Mouse (Mus musculus): ENCODE measurements around the gene Sox9. TPM values are rescaled to one million over a fixed set of nuclear protein-coding genes. Genes with fewer than 3 reads are reported as not detected.

The Sox9 gene
- polyA plus RNA-seq (2015; fragmentation: Nextera tagmentation; extraction: Ambion mirVana) = 35.1 and 38.8 TPM in 2 replicates

DNA sequence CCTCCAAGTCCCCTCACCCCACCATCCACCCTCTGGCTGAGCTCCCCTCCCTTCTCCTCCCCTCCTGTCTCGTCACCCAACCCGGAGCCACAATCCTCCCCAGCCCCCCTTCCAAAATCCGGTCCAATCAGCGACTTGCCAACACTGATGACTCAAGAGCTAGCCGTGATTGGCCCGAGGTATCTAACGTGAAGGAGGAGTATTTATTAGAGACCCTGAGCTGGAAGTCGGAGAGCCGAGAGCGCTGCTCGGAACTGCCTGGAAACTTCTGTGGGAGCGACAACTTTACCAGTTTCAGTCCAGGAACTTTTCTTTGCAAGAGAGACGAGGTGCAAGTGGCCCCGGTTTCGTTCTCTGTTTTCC is at the start of gene Sox9:
TSS of gene Sox9 (plus strand) at position 231 of the 363 bp plus-strand sequence.
- H3K27me3 ChIP-seq (replicated peaks) = peaks cover 19% of the 10 kb centered on the region; the same call in 1 of the 2 replicates
- peak within 1 kb of the TSS; percentile 68 for H3K4me3 ChIP-seq (replicated peaks)
- peak within 1 kb of the TSS; percentile 66 for H3K9ac ChIP-seq (replicated peaks)
- ATAC-seq (ENCODE audit: low FRiP score) = peak; percentile 80
- WGBS = under 1% methylated on average over 15 of the region's 15 CpGs
- H3K4me2 ChIP-seq = peak within 1 kb of the TSS; percentile 92
- no peaks in the 10 kb centered on the region for H3K9me3 ChIP-seq (replicated peaks)
- H3K4me1 ChIP-seq = peaks cover 57% of the 10 kb centered on the region
- H3K36me3 ChIP-seq = no peaks in the 10 kb centered on the region
- H3K27ac ChIP-seq (replicated peaks) = peak within 1 kb of the TSS; percentile 84

DNA sequence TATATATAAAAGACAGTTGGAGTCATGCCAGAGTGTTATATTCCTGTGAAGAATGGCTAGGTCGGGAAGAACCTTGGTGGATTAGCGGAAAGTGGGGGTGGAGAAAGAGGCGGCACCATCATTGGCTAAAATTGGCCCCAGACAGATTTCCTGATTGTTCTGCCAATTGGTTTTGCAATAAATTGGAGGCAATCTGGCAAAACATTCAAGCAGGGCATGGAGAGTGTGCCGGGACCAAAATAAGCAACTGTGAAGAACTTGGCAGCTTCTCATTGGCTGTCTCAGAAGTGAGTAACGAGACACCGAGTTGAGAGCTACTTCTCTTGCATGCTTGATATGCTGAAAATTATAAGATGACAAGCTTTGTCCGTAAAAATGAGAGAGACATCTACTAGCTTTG is 49.6 kb upstream of the Sox9 start:
- Histone ChIP-seq H3K27ac (replicated peaks) (no peak overlapping the region), H3K9ac (replicated peaks) (no peak overlapping the region), H3K36me3 (no peaks in the 10 kb centered on the region), H3K27me3 (replicated peaks) (no peaks in the 10 kb centered on the region), H3K9me3 (replicated peaks) (no peaks in the 10 kb centered on the region), H3K4me2 (no peak overlapping the region), H3K4me1 (no peaks in the 10 kb centered on the region), H3K4me3 (replicated peaks) (no peak overlapping the region)
- WGBS = 78% methylated on average over 7 of the region's 7 CpGs
- ATAC-seq (ENCODE audit: low FRiP score) = no peak

DNA sequence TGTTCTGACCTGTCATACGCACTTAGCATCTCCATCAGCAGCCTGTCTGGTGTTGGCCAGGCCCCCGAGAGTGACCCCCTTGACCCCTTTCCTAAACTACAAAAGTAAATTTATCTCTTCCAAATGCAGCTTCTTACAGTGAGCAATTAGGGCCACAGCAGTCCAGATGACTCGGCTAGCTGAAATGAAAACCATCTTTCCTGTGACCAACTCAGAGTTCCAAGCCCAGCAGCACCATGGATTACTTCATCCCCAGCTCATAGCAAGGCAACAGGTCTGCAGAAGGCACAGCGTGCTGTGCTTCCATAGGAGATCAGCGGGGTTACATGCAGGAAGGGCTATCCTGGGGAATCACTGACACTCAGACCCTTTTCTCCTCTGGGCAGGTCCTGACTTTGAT is 45.0 kb upstream of the Sox9 start:
- Histone ChIP-seq H3K4me1 (no peaks in the 10 kb centered on the region), H3K27ac (replicated peaks) (no peak overlapping the region), H3K9ac (replicated peaks) (no peak overlapping the region), H3K27me3 (replicated peaks) (no peaks in the 10 kb centered on the region), H3K9me3 (replicated peaks) (no peaks in the 10 kb centered on the region), H3K36me3 (no peaks in the 10 kb centered on the region), H3K4me3 (replicated peaks) (no peak overlapping the region), H3K4me2 (no peak overlapping the region)
- no peak for ATAC-seq (ENCODE audit: low FRiP score)
- 88% methylated on average over 5 of the region's 5 CpGs for WGBS

DNA sequence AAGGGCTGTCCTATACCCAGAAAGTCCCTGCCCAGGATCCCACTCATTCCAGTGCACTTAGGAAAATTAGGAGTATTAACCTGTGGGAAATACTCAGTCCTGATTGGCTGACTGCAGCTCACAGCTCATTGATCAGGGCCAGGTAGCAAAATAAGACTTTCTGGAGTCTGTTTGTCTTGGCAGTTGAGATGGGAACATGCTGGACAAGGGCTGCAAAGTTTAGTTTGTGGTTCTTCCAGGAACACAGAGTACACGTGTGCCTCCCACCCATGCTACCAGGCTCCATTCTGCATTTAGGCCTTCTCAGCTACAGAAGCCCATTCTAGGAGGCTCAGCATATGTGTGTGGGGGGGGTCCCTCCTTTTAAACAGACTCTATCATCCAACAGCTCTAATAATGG is 42.3 kb upstream of the Sox9 start:
- Histone ChIP-seq H3K4me3 (replicated peaks) (no peak overlapping the region), H3K27ac (replicated peaks) (no peak overlapping the region), H3K9me3 (replicated peaks) (no peaks in the 10 kb centered on the region), H3K27me3 (replicated peaks) (no peaks in the 10 kb centered on the region), H3K4me1 (no peaks in the 10 kb centered on the region), H3K4me2 (no peak overlapping the region), H3K36me3 (no peaks in the 10 kb centered on the region), H3K9ac (replicated peaks) (no peak overlapping the region)
- WGBS = 100% methylated on average over 1 of the region's 1 CpGs
- no peak for ATAC-seq (ENCODE audit: low FRiP score)

DNA sequence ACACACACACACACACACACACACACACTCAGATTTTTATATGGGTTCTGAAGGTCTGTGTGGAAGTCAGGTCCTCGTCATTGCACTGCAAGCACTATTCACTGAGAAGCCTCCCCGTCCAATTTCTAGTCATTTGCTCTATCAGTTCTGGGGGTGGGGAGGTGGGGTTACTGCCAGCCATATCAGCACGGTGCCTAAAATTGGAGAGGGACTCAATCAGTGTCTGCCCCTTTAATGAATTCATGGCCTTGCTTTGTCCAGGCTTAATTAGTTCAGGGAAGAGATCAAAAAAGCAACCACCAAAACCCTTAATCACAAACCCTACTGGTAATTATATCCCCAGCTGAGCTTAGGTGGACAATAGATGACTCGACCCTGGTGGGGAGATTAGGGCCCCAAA is 25.5 kb upstream of the Sox9 start:
- Histone ChIP-seq H3K4me1 (no peaks in the 10 kb centered on the region), H3K27me3 (replicated peaks) (no peaks in the 10 kb centered on the region), H3K4me3 (replicated peaks) (no peak overlapping the region), H3K4me2 (no peak overlapping the region), H3K27ac (replicated peaks) (no peak overlapping the region), H3K9ac (replicated peaks) (no peak overlapping the region), H3K9me3 (replicated peaks) (no peaks in the 10 kb centered on the region), H3K36me3 (no peaks in the 10 kb centered on the region)
- no peak for ATAC-seq (ENCODE audit: low FRiP score)
- 17% methylated on average over 4 of the region's 4 CpGs for WGBS

DNA sequence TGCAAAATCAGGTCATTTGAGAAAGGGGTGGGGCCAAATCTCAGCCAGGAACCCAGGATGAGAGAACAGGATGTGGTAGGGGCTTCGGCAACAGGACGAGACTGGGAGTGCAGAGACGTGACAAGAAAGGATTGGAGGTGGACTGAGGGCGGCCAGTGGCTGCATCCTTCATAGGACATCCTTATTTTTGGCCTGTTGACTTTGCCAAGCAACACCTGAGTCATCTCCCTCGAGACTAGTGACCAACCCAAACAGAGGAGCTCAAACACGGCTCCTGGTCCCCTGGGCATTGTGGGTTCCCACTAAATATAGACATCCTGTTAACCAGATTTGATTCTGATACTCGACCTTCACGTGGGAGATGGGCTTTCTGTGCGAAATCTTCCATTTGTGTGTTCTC is 24.0 kb upstream of the Sox9 start:
- no peak overlapping the region for H3K27ac ChIP-seq (replicated peaks)
- H3K36me3 ChIP-seq = no peaks in the 10 kb centered on the region
- no peaks in the 10 kb centered on the region for H3K4me1 ChIP-seq
- no peaks in the 10 kb centered on the region for H3K27me3 ChIP-seq (replicated peaks)
- no peak for ATAC-seq (ENCODE audit: low FRiP score)
- no peak overlapping the region for H3K9ac ChIP-seq (replicated peaks)
- H3K4me2 ChIP-seq = no peak overlapping the region
- no peaks in the 10 kb centered on the region for H3K9me3 ChIP-seq (replicated peaks)
- WGBS = 82% methylated on average over 9 of the region's 9 CpGs
- no peak overlapping the region for H3K4me3 ChIP-seq (replicated peaks)

DNA sequence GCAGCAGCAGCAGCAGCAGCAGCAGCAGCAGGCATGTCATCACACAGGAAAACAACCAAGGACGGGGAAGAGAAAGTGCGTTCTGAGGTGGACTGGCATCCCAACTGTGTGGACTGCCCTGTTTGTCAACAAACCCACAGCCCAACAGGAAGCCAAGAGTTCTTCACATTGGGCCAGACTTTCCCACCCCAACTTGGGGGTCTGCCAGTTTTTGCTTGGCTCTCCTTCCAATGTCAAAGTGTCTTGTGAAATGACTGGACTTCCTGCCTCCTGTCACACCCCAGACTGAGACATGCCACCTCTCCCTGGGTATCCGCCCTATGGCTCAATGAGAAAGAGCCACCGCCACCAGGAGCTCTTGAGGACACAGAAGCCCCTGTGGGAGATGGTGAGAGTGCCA is 15.1 kb upstream of the Sox9 start:
- H3K4me1 ChIP-seq = no peaks in the 10 kb centered on the region
- H3K27me3 ChIP-seq (replicated peaks) = no peaks in the 10 kb centered on the region
- no peak overlapping the region for H3K27ac ChIP-seq (replicated peaks)
- no peaks in the 10 kb centered on the region for H3K36me3 ChIP-seq
- 94% methylated on average over 4 of the region's 4 CpGs for WGBS
- H3K9ac ChIP-seq (replicated peaks) = no peak overlapping the region
- H3K9me3 ChIP-seq (replicated peaks) = no peaks in the 10 kb centered on the region
- no peak for ATAC-seq (ENCODE audit: low FRiP score)
- H3K4me2 ChIP-seq = no peak overlapping the region
- no peak overlapping the region for H3K4me3 ChIP-seq (replicated peaks)

DNA sequence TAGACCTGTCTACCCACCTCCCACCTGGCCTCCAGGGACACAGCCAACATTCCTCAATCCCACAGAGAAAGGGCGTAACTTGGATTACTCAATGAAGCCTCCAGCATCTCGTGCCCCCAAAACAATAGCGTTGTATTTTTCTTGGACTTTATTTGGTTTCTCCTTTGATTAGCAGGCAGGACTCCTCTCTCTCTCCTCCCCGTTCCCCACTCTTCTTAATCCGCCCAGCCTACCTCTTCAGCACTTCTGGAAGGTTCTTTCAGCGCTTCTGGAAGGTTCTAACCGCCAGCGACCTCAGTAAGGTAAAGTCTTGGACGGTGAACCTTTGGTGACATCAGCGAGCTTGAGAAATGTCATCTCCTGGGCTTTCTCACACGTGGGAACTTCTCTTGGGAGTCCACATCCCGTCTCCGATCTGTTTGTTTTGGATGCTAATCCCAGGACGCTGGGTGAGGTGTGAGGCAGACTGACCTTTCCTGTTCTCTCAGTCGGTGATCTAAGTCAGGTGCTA is 14.4 kb upstream of the Sox9 start:
- no peak overlapping the region for H3K27ac ChIP-seq (replicated peaks)
- no peaks in the 10 kb centered on the region for H3K9me3 ChIP-seq (replicated peaks)
- H3K27me3 ChIP-seq (replicated peaks) = no peaks in the 10 kb centered on the region
- H3K36me3 ChIP-seq = no peaks in the 10 kb centered on the region
- no peak overlapping the region for H3K9ac ChIP-seq (replicated peaks)
- no peaks in the 10 kb centered on the region for H3K4me1 ChIP-seq
- no peak overlapping the region for H3K4me2 ChIP-seq
- no peak overlapping the region for H3K4me3 ChIP-seq (replicated peaks)
- no peak for ATAC-seq (ENCODE audit: low FRiP score)
- whole genome bisulfite sequencing = 87% methylated on average over 15 of the region's 15 CpGs

DNA sequence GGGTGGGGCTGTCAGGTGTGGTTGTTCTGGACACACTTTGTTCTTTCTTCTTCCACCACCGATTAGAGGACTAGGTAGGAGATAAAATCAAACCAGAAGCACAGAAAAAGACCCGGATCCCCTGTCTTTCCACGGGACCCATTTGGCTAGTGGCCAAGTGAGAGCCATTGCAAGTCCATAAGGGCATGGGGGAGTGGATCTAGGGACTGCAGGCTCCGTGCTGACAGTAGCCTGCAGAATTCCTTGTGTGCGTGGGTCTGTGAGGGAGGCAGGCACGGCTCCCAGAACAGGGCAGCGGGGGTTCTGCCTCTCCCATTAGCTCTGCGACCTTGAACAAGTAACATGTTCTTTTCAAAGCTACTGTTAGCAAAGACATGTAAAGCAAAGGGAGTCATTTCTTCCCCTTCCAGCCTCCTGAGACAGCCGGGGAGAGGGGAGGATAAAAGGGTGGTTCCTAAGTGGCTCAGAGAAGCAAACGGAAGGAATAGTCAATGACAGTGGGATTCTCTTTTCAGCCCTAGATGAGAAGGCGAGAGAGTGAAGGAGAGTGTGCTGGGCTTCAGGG is 9.2 kb upstream of the Sox9 start:
- Histone ChIP-seq H3K27me3 (replicated peaks) (peaks cover 6% of the 10 kb centered on the region; the same call in 1 of the 2 replicates), H3K4me3 (replicated peaks) (no peak overlapping the region), H3K9ac (replicated peaks) (no peak overlapping the region), H3K36me3 (no peaks in the 10 kb centered on the region), H3K4me1 (no peaks in the 10 kb centered on the region), H3K4me2 (no peak overlapping the region), H3K27ac (replicated peaks) (no peak overlapping the region), H3K9me3 (replicated peaks) (no peaks in the 10 kb centered on the region)
- 34% methylated on average over 11 of the region's 11 CpGs for WGBS
- ATAC-seq (ENCODE audit: low FRiP score) = no peak

DNA sequence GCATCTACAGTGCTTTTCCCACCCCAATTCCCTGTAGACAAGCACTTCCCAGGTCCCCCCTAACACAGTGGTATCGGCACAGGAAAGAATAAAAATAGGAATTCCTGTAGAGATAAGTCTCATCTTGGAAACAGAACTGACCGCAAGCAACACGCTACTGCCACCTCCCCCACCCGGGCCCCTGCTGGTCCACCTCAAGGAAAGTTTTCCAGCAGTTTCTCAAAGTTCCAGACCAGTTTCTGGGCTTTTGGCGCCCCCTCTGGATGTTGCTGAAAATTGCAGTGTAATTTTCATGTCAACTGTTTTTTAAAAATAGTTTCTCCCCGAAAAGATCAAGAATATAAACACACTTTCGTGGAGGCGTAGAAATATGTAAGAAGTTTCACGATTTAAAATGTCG is 2.3 kb upstream of the Sox9 start:
- H3K4me3 ChIP-seq (replicated peaks) = no peak overlapping the region
- H3K9ac ChIP-seq (replicated peaks) = no peak overlapping the region
- no peaks in the 10 kb centered on the region for H3K9me3 ChIP-seq (replicated peaks)
- WGBS = 1% methylated on average over 10 of the region's 10 CpGs
- peaks cover 53% of the 10 kb centered on the region for H3K4me1 ChIP-seq
- H3K4me2 ChIP-seq = peak overlapping the region; percentile 26; the same call in 1 of the 2 replicates
- peaks cover 21% of the 10 kb centered on the region; the same call in 1 of the 2 replicates for H3K27me3 ChIP-seq (replicated peaks)
- ATAC-seq (ENCODE audit: low FRiP score) = no peak
- no peaks in the 10 kb centered on the region for H3K36me3 ChIP-seq
- H3K27ac ChIP-seq (replicated peaks) = no peak overlapping the region

DNA sequence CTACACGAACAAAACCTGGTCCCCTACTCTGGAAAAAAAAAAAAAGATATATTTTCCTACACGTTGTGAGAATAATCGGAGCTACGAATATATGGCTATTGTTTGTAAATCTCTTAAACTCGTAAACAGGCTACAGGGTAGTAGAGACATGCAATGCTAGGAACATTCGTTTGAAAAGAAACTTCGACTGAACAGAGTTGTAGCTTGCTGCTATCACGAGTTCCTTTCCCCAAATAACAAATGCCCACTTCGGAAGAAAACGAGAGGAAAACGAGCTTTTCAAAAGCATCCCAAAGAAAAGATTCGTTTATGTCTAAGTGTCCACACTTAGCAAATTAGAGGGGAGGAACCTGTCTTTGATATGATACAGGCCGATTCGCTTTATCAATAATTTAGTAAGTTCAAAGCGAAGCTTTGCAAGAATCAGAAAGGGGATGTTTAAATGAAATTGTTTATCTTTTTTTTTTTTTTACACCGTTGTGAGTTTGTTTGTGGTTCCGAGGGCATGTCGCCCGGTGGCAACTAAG is 1.6 kb upstream of the Sox9 start:
- 7% methylated on average over 19 of the region's 19 CpGs for WGBS
- Histone ChIP-seq H3K9me3 (replicated peaks) (no peaks in the 10 kb centered on the region), H3K27ac (replicated peaks) (no peak overlapping the region), H3K9ac (replicated peaks) (no peak overlapping the region), H3K27me3 (replicated peaks) (peaks cover 21% of the 10 kb centered on the region; the same call in 1 of the 2 replicates), H3K4me3 (replicated peaks) (peak overlapping the region; percentile 68; the same call in 1 of the 2 replicates), H3K4me1 (peaks cover 57% of the 10 kb centered on the region), H3K4me2 (peak overlapping the region; percentile 92), H3K36me3 (no peaks in the 10 kb centered on the region)
- no peak for ATAC-seq (ENCODE audit: low FRiP score)

DNA sequence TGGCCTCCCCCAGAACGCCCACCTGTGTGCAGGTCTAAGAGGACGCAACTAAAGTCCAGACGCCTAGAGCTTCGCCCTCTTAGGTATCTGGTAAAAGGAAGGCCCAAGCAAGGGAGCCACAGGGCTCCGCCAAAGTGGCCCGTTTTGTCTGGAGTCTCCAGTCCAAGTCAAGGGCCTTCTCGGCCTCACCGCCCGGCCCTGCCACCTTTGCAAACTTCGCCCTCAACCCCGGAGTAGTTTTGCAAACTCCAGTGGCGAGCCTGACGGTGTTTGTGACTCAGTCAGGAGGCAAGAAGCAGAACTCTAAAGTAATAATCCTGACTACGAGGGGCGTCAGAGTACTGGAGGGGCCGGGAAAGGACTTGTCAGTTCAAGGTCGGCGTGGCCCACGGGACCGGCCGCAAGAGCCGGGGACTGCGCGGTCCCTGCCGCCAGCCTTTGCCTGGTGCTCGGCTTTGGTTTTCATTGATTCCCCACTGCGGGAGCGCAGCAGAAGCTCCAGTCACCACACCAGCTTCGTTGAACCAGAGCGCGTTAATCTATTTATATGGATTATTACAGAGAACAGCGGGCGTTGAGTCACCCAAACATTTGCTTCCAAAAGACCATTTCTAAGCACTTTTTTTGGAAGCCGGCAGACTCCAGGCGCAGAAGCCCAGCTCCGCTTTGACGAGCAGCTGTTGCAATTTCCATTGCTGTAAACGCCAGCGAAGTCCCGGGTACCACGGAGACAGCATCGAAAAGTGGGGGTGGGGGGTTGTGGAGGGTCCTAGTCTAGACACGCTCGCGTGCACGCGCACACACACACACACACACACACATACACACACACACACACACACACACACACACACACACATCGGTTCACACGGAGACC is 751 bp upstream of the Sox9 start:
- H3K4me1 ChIP-seq = peaks cover 57% of the 10 kb centered on the region
- H3K36me3 ChIP-seq = no peaks in the 10 kb centered on the region
- WGBS = 1% methylated on average over 44 of the region's 49 CpGs
- peaks cover 21% of the 10 kb centered on the region; the same call in 1 of the 2 replicates for H3K27me3 ChIP-seq (replicated peaks)
- peak overlapping the region; percentile 68 for H3K4me3 ChIP-seq (replicated peaks)
- H3K27ac ChIP-seq (replicated peaks) = peak overlapping the region; percentile 68
- peak; percentile 34 for ATAC-seq (ENCODE audit: low FRiP score)
- peak overlapping the region; percentile 36 for H3K9ac ChIP-seq (replicated peaks)
- H3K9me3 ChIP-seq (replicated peaks) = no peaks in the 10 kb centered on the region
- peak overlapping the region; percentile 92 for H3K4me2 ChIP-seq
